Mouse (Mus musculus): Measurements from ENCODE around the gene Acacb. TPM values are rescaled to one million over a fixed set of nuclear protein-coding genes. Genes with fewer than 3 reads are reported as not detected.
A peak's percentile ranks its signal among the peaks of the same experiment; 100 is the strongest.

The Acacb gene
- polyA plus RNA-seq, 2 experiments: 2.7 to 4.9 TPM

GRCm38 (mm10) chr5:114194161-114194560 is 47.8 kb downstream of the Acacb start:
- 82% methylated on average over 11 of the region's 11 CpGs for WGBS
- H3K36me3 ChIP-seq (ENCODE audit: control insufficient read depth, insufficient read depth, low read length): no peaks in the 10 kb centered on the region
- H3K4me2 ChIP-seq (replicated peaks; ENCODE audit: low read depth, low read length, severe bottlenecking): no peak overlapping the region
- no peak overlapping the region for H3K4me3 ChIP-seq (replicated peaks; ENCODE audit: low read length)
- ATAC-seq (ENCODE audit: low FRiP score, low read depth): no peak
- peaks cover 3% of the 10 kb centered on the region; the same call in 1 of the 2 replicates for H3K4me1 ChIP-seq (ENCODE audit: control insufficient read depth, insufficient read depth, low read length)
- DNase-seq (ENCODE audit: low spot score): no peak
- H3K27ac ChIP-seq (replicated peaks; ENCODE audit: low read depth, low read length): no peak overlapping the region
- H3K9ac ChIP-seq (ENCODE audit: low read depth, low read length, severe bottlenecking): no peak overlapping the region
- no peaks in the 10 kb centered on the region for H3K9me3 ChIP-seq (ENCODE audit: control insufficient read depth, low read length)
- no peak for TF ChIP-seq POLR2A (IDR thresholded peaks at IDR 0.05; ENCODE audit: borderline replicate concordance, extremely low read depth, insufficient read depth, insufficient read length)
- H3K27me3 ChIP-seq (ENCODE audit: control insufficient read depth, insufficient read depth, low read length): no peaks in the 10 kb centered on the region

GRCm38 (mm10) chr5:114199116-114199777 is 52.9 kb downstream of the Acacb start:
- no peak overlapping the region for H3K4me3 ChIP-seq (replicated peaks; ENCODE audit: low read length)
- H3K27me3 ChIP-seq (ENCODE audit: control insufficient read depth, insufficient read depth, low read length): no peaks in the 10 kb centered on the region
- peak; percentile 65; the same call in 1 of the 2 replicates for ATAC-seq (ENCODE audit: low FRiP score, low read depth)
- WGBS: 4% methylated on average over 13 of the region's 13 CpGs
- DNase-seq (ENCODE audit: low spot score): peak; percentile 42
- no peaks in the 10 kb centered on the region for H3K9me3 ChIP-seq (ENCODE audit: control insufficient read depth, low read length)
- no peaks in the 10 kb centered on the region for H3K36me3 ChIP-seq (ENCODE audit: control insufficient read depth, insufficient read depth, low read length)
- no peak overlapping the region for H3K27ac ChIP-seq (replicated peaks; ENCODE audit: low read depth, low read length)
- TF ChIP-seq POLR2A (IDR thresholded peaks at IDR 0.05; ENCODE audit: borderline replicate concordance, extremely low read depth, insufficient read depth, insufficient read length): no peak
- peaks cover 3% of the 10 kb centered on the region; the same call in 1 of the 2 replicates for H3K4me1 ChIP-seq (ENCODE audit: control insufficient read depth, insufficient read depth, low read length)
- peak overlapping the region; percentile 14; the same call in 1 of the 2 replicates for H3K9ac ChIP-seq (ENCODE audit: low read depth, low read length, severe bottlenecking)
- peak overlapping the region; percentile 33 for H3K4me2 ChIP-seq (replicated peaks; ENCODE audit: low read depth, low read length, severe bottlenecking)

- no peak overlapping the region for H3K27ac ChIP-seq (replicated peaks; ENCODE audit: low read depth, low read length)
- H3K36me3 ChIP-seq (ENCODE audit: control insufficient read depth, insufficient read depth, low read length): no peaks in the 10 kb centered on the region
- DNase-seq (ENCODE audit: low spot score) (no peak), ATAC-seq (ENCODE audit: low FRiP score, low read depth) (no peak)
- H3K27me3 ChIP-seq (ENCODE audit: control insufficient read depth, insufficient read depth, low read length): no peaks in the 10 kb centered on the region
- no peak overlapping the region for H3K9ac ChIP-seq (ENCODE audit: low read depth, low read length, severe bottlenecking)
- H3K4me2 ChIP-seq (replicated peaks; ENCODE audit: low read depth, low read length, severe bottlenecking): no peak overlapping the region
- no peaks in the 10 kb centered on the region for H3K4me1 ChIP-seq (ENCODE audit: control insufficient read depth, insufficient read depth, low read length)
- TF ChIP-seq POLR2A (IDR thresholded peaks at IDR 0.05; ENCODE audit: borderline replicate concordance, extremely low read depth, insufficient read depth, insufficient read length): no peak
- no peaks in the 10 kb centered on the region for H3K9me3 ChIP-seq (ENCODE audit: control insufficient read depth, low read length)
- 75% methylated on average over 2 of the region's 2 CpGs for WGBS
- H3K4me3 ChIP-seq (replicated peaks; ENCODE audit: low read length): no peak overlapping the region
Measured at GRCm38 (mm10) chr5:114206158-114206557, 59.8 kb downstream of the Acacb start.

GRCm38 (mm10) chr5:114213183-114213582 is 66.8 kb downstream of the Acacb start:
- no peak overlapping the region for H3K27ac ChIP-seq (replicated peaks; ENCODE audit: low read depth, low read length)

DNA sequence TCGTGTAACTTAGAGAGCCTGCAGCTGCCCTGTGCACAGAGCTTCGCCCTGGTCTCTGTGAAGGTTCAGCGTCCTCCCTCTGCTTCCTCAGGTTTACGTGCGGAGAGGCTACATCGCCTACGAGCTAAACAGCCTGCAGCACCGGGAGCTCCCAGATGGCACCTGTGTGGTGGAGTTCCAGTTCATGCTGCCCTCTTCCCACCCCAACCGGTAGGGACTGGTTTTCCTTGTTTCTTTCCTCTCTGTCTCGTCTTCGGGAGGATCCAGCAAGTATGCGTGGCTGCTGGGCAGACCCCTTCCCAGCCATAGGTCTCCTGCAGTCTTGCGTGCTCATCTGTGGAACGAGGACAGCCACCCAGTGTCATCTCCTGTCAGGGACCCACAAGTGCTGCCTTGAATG is 72.4 kb downstream of the Acacb start:
- Histone ChIP-seq H3K9ac (ENCODE audit: low read depth, low read length, severe bottlenecking) (no peak overlapping the region), H3K36me3 (ENCODE audit: control insufficient read depth, insufficient read depth, low read length) (no peaks in the 10 kb centered on the region), H3K27ac (replicated peaks; ENCODE audit: low read depth, low read length) (no peak overlapping the region), H3K4me1 (ENCODE audit: control insufficient read depth, insufficient read depth, low read length) (no peaks in the 10 kb centered on the region), H3K9me3 (ENCODE audit: control insufficient read depth, low read length) (no peaks in the 10 kb centered on the region), H3K27me3 (ENCODE audit: control insufficient read depth, insufficient read depth, low read length) (no peaks in the 10 kb centered on the region), H3K4me2 (replicated peaks; ENCODE audit: low read depth, low read length, severe bottlenecking) (no peak overlapping the region), H3K4me3 (replicated peaks; ENCODE audit: low read length) (no peak overlapping the region)
- no peak for ATAC-seq (ENCODE audit: low FRiP score, low read depth)
- 66% methylated on average over 13 of the region's 14 CpGs for WGBS
- DNase-seq (ENCODE audit: low spot score): no peak
- no peak for TF ChIP-seq POLR2A (IDR thresholded peaks at IDR 0.05; ENCODE audit: borderline replicate concordance, extremely low read depth, insufficient read depth, insufficient read length)

More at GRCm38 (mm10) chr5:114213183-114213582, 66.8 kb downstream of the Acacb start:
- Histone ChIP-seq H3K4me2 (replicated peaks; ENCODE audit: low read depth, low read length, severe bottlenecking) (no peak overlapping the region), H3K36me3 (ENCODE audit: control insufficient read depth, insufficient read depth, low read length) (no peaks in the 10 kb centered on the region), H3K9me3 (ENCODE audit: control insufficient read depth, low read length) (no peaks in the 10 kb centered on the region), H3K4me3 (replicated peaks; ENCODE audit: low read length) (no peak overlapping the region), H3K9ac (ENCODE audit: low read depth, low read length, severe bottlenecking) (no peak overlapping the region), H3K4me1 (ENCODE audit: control insufficient read depth, insufficient read depth, low read length) (no peaks in the 10 kb centered on the region), H3K27me3 (ENCODE audit: control insufficient read depth, insufficient read depth, low read length) (no peaks in the 10 kb centered on the region)
- TF ChIP-seq POLR2A (IDR thresholded peaks at IDR 0.05; ENCODE audit: borderline replicate concordance, extremely low read depth, insufficient read depth, insufficient read length): no peak
- DNase-seq (ENCODE audit: low spot score): no peak
- no peak for ATAC-seq (ENCODE audit: low FRiP score, low read depth)
- WGBS: 66% methylated on average over 10 of the region's 10 CpGs
